Mouse (Mus musculus): ENCODE results near the gene Iqcn. TPM values are rescaled to one million over a fixed set of nuclear protein-coding genes. Genes with fewer than 3 reads are reported as not detected.

The Iqcn gene
- total RNA-seq, 2 experiments from 2014 or later: 0.09 to 0.16 TPM

GRCm38 (mm10) chr8:70753151-70753550 is 49.9 kb downstream of the Iqcn start:
- DNase-seq (ENCODE audit: low spot score in 2 of 2): peak; percentile 90 to 93

DNA sequence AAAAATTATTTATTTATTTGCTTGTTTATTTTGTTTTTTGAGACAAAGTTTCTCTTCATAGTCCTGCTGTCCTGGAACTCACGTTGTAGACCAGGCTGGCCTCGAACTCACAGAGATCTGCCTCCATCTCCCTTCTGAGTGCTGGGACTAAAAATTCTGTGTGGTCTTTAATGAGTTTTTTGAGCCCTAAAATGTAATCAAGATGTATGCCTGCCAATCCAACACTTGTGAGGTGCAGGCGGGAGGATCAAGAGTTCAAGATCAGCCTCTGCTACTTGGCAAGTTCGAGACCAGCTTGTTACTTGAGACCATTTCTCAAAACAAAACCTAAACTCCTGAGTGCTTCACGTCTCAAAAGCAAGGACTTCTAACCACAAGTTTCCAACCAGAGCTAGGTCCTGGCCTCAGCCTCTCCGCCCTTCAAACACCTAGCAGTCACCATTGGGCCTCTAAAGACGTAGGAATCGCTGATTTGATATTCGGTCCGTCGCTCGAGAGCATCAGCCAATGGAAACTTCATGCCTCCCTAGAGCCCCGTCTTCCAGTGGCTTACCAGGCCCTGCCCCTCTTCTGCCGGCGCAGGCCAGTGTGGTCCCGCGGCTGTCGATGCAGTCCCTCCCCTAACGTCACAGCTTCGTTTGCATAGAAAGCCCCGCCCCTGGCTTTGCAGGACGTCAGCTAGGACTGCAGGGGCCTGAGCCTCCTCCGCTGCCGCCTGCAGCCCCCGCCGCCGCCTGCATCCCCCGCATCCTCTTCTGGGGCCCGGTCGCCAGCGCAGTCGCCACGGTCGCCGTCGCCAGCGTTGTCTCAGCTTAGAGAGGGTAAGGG is 51.0 kb downstream of the Iqcn start, which contains the start of gene Rab3a:
Gene Rab3a, plus strand, starts transcription at position 637 of the 828 bp plus-strand sequence.
- peak; percentile 95 to 96 for DNase-seq (ENCODE audit: low spot score in 2 of 2)

GRCm38 (mm10) chr8:70754871-70755660 is 51.8 kb downstream of the Iqcn start:
- DNase-seq (ENCODE audit: low spot score in 2 of 2): peak; percentile 76 to 80

- DNase-seq (ENCODE audit: low spot score in 2 of 2): peak; percentile 7 to 10
These were observed 52.6 kb downstream of the Iqcn start for GRCm38 (mm10) chr8:70755661-70756475.

DNA sequence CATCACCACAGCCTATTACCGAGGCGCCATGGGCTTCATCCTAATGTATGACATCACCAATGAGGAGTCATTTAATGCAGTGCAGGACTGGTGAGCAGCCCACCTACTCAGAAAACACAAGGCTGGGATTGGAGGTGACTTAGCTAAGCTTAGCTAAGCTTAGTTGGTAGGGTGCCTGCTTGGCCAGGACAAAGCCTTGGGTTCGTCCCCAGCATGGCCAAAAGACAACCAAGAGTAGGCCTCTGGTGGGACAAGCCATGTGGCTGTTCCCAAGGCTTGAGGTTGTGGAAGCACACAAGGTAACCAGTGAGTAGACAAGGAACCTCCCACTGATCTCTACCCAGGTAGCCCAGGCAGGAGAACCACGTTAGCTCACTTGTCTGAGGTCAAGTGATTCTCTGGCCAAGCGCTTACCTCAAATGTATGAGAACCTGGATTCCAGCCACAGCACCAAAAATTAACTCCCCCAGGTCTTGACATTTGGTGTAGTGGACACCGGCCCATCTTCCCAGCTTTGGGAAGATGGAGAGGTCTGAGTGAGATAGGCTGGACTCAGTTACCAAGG is 53.3 kb downstream of the Iqcn start:
- DNase-seq (ENCODE audit: low spot score in 2 of 2): no peak

- peak in 1 of 2 experiments; percentile 36 for DNase-seq (ENCODE audit: low spot score in 2 of 2)
These were observed 54.5 kb downstream of the Iqcn start for GRCm38 (mm10) chr8:70757523-70758307.

DNA sequence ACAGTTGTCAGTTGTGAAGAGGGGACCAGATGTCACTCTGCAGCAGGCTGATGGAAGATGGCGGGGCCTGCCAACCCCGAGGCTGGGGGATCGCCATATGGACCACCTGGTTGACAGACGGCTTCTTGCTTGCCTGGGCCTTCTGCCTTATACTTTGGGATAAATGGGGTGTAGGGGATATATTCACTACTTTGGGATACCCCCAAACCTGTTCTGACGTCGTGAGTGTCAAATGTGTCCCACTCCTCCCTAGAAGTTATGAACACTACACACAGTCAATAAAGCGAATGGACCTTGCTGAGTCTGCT is 55.0 kb downstream of the Iqcn start:
- DNase-seq (ENCODE audit: low spot score in 2 of 2): peak in 1 of 2 experiments; percentile 3

DNA sequence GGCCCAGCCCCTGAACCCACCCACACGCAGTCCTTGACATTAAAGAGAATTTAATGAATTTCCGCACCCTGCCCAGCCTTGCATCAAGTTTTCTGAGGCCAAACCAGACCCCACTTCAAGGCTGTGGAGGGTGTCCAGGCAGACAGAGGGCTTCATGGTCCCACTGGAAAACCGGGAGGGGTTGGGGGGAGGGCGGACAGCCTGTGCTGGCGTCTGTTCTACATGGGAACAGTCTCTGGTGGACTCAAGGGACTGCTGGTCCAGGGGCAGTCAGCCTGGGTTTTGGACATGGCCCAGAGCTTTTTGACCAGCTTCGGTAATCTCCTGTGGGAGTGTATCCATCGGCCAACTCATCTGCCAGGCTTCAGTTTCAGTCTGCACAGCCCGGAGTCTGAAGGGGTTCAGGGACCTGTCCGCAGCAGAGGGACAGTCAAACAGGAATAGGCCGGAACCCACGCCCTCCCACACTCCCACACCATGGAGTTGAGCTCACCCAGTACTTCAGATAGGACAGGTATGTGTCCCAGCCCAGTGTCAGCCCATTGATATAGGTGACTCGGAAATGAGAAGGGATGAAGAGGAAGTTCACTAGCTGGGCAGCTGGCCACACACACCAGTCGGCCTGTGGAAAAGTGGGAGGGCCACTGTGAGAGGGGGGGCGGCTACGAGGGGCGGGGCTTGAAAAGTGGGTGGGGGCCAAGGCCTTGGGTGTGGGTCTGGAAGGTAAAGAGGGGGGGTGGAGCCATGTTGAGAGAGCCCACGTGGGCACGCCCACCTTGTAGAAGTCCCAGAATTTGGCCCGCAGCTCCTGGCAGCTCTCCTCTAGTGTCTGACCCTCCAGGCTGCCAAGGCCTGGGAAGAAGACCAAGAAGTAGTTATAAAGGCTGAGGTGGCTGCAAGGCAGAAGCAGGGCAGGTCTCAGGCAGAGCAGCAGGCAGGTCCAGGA is 55.6 kb downstream of the Iqcn start:
- no peak for DNase-seq (ENCODE audit: low spot score in 2 of 2)

- no peak for DNase-seq (ENCODE audit: low spot score in 2 of 2)
These were observed 57.1 kb downstream of the Iqcn start for GRCm38 (mm10) chr8:70760350-70760749.

DNA sequence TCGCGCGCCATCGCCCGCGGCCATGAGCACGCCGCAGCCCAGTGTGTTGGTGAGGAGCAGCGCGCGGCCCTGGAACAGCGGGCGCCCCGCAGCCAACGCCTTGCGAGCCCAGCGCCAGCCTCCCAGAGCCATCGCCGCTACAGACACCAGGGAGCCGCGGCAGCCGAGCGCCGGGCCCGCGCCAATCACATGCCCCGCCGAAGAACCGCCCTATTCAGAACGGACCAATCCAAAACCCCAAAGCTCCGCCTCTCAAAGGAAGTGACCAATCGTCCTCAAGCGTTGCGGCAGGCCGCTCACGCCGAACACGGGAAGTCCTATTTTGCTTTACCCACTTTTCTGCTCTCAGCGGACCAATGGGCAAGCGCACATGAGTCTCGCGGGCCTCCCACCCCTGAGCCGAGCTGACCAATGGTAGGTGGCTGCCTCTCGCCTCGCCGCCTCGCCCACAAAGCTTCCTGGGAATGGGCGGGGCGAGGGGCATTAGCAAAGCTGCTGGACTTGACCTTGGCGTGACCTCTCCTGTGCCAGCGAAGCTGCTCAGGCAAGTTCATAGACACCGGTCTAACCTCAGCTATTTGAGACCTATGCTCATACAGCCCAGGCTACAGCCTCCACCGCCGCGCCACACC is 57.6 kb downstream of the Iqcn start, which contains the start of gene Mpv17l2:
Gene Mpv17l2, minus strand, starts transcription at position 172 of the 632 bp plus-strand sequence.
- peak; percentile 92 to 97 for DNase-seq (ENCODE audit: low spot score in 2 of 2)

- DNase-seq (ENCODE audit: low spot score in 2 of 2): no peak
These were observed 58.9 kb downstream of the Iqcn start for GRCm38 (mm10) chr8:70762118-70762517.

DNA sequence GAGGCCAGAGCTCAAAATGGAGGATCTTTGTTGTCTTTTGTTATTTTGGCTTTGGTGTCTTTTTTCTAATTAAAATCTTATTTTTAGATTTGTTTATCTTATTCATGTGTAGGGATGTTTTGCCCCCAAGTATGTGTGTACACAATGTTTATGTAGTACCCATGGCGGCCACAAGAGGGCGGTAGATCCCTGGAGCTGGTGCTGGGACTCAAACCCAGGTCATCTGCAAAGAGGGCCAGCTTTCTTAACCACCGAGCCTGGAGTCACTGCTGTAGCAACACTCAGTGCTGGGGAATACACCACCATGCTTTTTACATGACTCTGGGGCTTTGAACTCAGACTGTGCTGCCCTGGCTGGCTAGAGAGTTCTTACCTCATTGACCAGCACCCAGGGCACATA is 60.1 kb downstream of the Iqcn start:
- peak in 1 of 2 experiments; percentile 70 for DNase-seq (ENCODE audit: low spot score in 2 of 2)

GRCm38 (mm10) chr8:70764026-70764425 is 60.8 kb downstream of the Iqcn start:
- no peak for DNase-seq (ENCODE audit: low spot score in 2 of 2)

DNA sequence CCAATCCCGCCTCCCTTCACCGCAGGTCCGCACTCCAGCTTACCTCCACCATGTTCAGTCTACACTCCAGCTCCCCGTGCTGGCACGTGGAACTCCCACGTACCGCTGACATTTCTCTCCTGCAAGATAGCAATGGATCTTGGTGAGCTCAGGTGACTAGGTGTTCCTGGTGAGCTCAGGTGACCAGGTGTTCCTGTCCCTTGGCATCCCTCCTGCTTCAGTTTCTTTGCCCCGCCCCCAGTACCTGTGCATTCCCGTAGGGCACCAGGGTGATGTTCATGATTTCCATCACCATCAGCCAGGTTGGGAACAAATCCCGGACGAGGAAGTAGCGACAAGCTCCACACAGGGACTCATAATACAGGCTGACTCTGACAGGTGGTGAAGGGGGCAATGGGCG is 61.4 kb downstream of the Iqcn start:
- no peak for DNase-seq (ENCODE audit: low spot score in 2 of 2)

GRCm38 (mm10) chr8:70765329-70765728 is 62.1 kb downstream of the Iqcn start:
- DNase-seq (ENCODE audit: low spot score in 2 of 2): no peak

DNA sequence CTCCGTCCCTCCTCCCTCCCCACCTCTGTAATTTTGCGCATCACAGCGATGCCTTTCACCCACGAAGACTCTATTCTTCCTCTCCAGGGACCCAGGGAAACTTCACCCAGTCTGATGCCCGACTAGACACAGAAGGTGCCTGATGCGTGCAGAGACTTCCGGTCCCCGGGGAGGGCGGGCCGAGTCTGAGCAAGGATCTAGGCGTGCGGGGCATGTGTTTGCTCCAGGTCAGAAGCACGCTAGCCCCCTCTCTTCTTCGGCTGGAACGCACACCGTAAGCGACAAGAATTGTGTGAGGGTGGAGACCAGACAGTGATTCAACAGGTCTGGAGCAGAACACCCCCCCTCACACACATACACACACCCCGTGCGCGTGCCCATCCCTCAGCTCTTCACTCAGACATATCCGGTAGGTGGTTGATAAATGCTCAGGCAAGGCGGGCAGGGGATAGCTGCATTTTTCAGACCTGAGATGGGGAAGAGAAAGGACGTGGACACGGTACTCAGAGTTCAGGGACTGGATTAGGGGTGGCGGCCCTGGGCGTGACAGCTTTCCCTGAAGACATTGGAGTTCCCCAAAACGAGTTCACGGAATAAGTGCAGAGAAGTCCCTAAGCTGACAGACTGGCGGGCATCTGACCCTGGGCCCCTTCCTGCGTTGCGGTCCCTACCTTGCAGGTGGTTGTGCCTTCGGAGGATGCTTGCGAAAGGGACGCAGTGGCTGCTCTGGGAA is 62.7 kb downstream of the Iqcn start:
- no peak for DNase-seq (ENCODE audit: low spot score in 2 of 2)

- no peak for DNase-seq (ENCODE audit: low spot score in 2 of 2)
These were observed 63.5 kb downstream of the Iqcn start for GRCm38 (mm10) chr8:70766571-70767440.
